Mouse (Mus musculus) left cerebral cortex, adult 9 months (tissue): ENCODE data around the gene Bzw2.
"Not testable (repeated sequence)": the region's sequence is repeated elsewhere in the genome, so short reads cannot be mapped to it uniquely, and the experiment has no call there.

Experiments
- DNase-seq, 2 experiments: peaks; one replicate each; pipeline ENCODE4 v3.0.0; 2022; ENCODE audit warnings: low spot score in 2 of 2

The Bzw2 gene

GRCm38 (mm10) chr12:36157638-36158308 lies at the start of gene Bzw2:
Gene Bzw2, minus strand, starts transcription at chr12:36158080.
- DNase-seq, result peak in 1 of 2 experiments; percentile 59

GRCm38 (mm10) chr12:36207072-36207799 lies 49.4 kb upstream of the Bzw2 start:
- peak in 1 of 2 experiments; percentile 50 for DNase-seq

DNA sequence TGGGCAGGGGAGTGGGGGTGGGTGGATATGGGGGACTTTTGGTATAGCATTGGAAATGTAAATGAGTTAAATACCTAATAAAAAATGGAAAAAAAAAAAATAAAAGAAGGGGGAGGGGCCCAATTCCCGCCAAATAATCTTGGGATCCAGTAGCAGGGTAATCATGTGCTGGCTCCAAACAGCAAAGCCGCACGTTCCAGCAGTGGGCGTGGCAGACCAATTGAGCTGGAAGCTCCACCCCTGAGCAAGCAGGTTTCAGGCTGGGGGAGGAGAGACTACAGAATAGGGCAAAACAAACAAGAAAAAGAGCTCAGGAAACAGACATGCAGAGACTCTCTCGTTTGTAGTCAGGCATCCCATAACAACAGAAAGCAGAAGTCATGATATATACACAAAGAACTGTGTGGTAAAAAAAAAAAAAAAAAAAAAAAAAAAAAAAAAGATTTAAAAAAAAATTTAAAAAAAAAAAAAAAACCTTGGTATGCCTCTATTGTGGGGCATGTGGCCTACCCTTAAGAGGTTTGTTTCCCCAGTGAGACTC lies 47.8 kb upstream of the Bzw2 start:
- not testable (repeated sequence) for DNase-seq

DNA sequence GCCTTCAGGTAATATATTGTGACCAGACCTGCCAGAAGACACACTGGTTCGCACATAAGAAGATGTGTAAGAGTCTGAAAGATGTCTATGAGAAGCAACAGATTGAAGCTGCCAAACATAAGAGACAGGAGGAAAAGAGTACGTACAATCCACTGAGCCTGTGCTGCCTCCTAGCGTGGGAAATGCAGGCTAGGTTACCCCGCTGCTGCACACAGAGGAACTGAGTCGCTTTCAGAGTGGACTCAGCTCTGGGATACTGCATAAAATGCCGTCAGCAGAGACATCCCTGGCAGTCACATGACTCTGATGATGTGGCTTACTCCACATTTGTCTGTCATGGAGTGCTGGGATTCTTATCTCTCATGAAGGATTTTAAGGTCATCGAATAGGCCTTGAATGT lies 37.1 kb upstream of the Bzw2 start:
- no peak for DNase-seq

DNA sequence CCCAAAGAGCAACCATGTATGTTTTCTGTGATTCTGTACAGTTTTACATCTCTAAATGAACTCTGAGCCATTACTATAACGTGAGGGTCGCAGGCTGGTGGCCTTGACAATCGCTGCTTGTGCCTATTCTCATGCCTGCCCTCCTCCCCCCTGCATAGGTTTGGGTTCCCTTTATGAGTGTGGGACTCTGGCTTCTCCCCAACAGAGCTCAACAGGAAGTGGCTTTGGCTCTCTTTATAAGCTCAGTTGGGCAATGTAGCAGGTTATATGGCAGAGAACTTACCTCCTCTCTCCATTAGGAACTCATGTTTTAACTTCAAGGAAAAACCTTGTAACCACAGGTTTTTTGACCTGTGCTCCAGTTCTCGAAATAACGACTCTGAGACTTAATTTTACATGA lies 32.5 kb upstream of the Bzw2 start:
- no peak for DNase-seq

- no peak for DNase-seq
Measured at GRCm38 (mm10) chr12:36189610-36190009, 31.7 kb upstream of the Bzw2 start.

DNA sequence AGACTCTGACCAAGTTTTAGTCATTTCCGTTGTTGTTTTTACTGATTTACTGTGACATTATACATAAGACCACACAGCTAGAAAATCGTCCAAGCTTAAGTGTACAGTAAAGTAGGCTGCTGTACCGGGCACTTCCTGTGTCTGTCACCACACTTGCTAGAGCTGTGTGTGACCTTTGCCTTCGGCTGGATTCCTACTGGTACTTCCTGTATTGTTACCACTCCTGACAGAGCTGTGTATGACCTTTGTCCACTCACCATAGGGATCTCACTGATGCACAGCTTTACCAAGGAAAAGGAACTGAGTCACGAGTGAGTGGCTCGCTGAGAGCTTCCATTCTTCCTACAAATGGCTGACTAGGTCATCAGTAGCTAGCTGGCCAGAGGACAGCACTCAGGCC lies 29.2 kb upstream of the Bzw2 start:
- no peak for DNase-seq

DNA sequence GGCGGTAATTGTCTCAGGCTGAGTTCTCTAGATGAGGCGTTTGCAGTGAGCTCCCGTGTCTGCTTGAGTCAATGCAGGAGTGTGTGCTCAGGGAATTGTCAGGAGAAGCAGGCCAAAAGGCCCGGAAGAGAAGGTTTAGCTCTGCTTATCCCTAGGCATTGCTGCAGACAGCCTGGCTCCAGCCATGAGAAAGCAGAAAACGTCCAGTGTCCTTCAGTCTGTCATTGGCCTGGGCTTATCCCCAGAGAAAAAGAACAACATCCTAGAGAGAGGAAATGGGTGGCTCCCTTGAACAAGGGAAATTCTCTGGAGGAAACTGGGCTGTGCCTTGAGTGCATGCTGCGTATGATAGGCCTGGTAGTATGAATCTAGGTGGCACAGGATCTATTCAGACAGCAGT lies 24.7 kb upstream of the Bzw2 start:
- no peak for DNase-seq

DNA sequence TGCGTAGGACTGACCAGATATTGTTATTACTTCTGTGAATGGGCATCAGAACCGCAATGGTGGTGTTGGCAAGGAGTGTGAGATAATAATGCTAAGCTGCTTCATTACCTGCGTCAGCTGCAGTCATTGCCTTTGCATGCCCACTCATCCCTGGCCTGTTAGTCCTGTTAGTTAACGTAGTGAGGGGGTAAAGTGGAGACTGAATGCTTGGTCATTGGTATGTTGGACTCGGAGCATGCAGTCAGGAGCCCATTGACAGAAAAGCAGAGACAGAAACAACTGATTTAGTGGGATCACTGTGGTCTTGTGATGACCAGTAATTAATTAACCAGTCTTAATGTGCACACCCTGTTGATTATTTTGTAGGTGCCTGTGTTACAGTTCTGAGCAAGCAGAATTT lies 19.3 kb upstream of the Bzw2 start:
- DNase-seq, result no peak

DNA sequence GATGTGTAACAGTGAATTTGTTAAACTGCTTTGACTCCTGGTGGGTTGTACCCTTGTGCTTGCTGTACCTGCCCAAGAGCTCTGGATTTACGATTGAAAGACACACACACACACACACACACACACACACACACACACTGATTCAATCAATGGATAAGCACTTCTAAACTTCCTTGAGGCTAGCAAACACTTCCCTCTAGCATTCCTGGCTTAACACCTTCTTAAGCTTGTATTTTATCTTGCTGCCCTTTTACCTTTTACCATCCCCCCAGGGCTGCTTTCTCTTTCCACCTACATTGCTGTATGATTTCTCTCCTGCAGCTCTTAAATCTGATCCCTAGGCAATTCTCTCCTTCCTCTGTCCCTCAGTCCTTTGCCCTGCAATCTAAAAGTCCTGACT lies 7.4 kb upstream of the Bzw2 start:
- no peak for DNase-seq

GRCm38 (mm10) chr12:36164126-36164791 lies 6.4 kb upstream of the Bzw2 start:
- no peak for DNase-seq

DNA sequence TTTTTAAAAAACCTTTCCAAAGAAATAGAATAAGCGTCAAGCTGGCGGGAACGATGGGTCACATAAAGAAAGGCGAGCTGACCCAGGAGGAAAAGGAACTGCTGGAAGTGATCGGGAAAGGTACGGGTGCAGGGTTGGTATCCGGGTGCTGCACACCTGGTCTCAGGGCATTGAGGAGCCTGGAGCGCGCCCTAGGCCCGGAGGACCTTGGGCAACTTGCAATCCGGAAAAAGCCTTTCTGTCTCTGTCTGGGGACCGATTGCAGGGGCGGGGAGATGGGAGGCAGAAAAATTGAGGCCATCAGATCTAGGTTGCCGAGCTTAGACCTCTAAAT lies 609 bp downstream of the Bzw2 start:
- no peak for DNase-seq

- DNase-seq, result peak in 1 of 2 experiments; percentile 85
Measured at GRCm38 (mm10) chr12:36156637-36157303, 1.1 kb downstream of the Bzw2 start, which contains the start of gene Ankmy2. Gene Ankmy2, plus strand, starts transcription at chr12:36157114.

DNA sequence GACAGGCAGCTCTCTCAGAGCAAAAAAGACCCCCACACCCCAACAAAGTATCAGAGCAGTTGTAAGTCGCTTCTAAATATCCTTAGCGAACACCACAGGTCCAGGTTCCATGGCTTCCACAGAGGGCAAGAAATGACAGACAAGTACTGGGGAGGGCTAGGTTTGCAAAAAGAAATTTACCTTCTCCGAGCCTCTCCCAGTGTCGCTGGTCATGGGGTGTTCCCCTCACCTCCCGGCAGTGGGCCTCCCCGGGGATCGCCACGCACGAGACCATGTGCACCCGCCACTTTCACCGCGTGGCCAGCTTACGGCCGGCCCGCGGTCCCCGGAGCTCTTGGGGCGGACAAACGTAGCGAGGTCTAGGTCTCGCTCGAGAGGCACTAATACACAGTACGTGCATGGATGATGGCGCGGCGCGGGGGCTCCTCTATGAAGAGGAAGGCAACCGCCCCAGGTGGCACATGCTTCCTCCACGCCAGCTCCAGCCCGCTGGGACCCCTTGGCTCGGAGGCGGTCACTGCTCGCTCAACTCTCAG lies 1.7 kb downstream of the Bzw2 start:
- DNase-seq, result peak in 1 of 2 experiments; percentile 19

GRCm38 (mm10) chr12:36155141-36155641 lies 2.7 kb downstream of the Bzw2 start:
- peak in 1 of 2 experiments; percentile 39 for DNase-seq

- no peak for DNase-seq
Measured at GRCm38 (mm10) chr12:36150737-36151136, 7.1 kb downstream of the Bzw2 start.

- DNase-seq, result no peak
Measured at GRCm38 (mm10) chr12:36150265-36150664, 7.6 kb downstream of the Bzw2 start.

- DNase-seq, result no peak
Measured at GRCm38 (mm10) chr12:36146230-36147011, 11.5 kb downstream of the Bzw2 start.

GRCm38 (mm10) chr12:36140401-36140800 lies 17.5 kb downstream of the Bzw2 start:
- DNase-seq, result no peak

DNA sequence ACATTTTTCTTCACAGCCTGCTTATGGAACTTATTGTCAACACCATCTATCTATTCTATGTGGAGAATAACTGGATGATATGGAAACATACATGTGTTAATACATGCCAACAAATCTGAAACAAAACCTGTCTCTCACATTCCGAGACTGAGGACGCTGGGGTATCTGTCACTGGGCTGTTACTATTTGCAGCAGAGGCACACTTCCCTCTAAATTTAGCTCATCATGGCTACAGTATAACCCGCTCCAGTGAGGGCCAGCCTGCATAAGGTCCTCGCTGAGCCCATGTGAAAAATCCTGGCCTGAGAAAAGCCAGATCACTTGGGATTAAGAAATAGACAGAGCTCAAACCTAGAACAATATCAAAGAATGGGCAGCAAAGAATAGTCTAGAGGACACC lies 20.7 kb downstream of the Bzw2 start:
- DNase-seq, result no peak

DNA sequence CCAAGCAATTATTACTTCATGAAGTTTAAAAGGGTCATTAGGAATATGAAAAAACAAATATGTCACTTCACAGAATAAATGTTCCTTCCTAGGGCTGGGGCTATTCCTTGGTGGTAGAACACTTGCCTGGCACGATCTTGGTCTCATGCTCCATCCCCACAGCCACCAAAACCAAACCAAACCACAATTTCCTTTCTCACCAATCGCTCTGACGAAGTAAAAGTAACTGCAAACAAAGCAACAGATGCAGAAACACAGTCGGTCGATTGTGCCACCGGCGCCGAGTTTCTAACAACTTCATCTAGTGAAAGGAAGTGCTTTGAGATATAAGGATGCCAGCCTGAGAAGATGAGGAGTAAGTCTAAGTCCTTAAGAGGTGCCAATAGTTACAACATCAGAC lies 21.6 kb downstream of the Bzw2 start:
- no peak for DNase-seq
